Mouse (Mus musculus): ENCODE data around the gene Hoxa2. TPM values are rescaled to one million over a fixed set of nuclear protein-coding genes. Genes with fewer than 3 reads are reported as not detected.

Hoxa2 gene
- total and polyA plus RNA-seq, 3 experiments = not detected

- no peaks in the 10 kb centered on the region for H3K36me3 ChIP-seq (replicated peaks)
- peaks cover 26% of the 10 kb centered on the region; the same call in 1 of the 2 replicates for H3K27me3 ChIP-seq (ENCODE audit: insufficient read depth, low read length)
- ATAC-seq (ENCODE audit: extremely low read depth, insufficient number of reproducible peaks, low FRiP score, poor library complexity, severe bottlenecking) = no peak
- H3K4me3 ChIP-seq (ENCODE audit: low read depth, low read length) = no peak overlapping the region
- no peaks in the 10 kb centered on the region for H3K4me1 ChIP-seq (ENCODE audit: insufficient read depth, low read depth, low read length)
- no peak for DNase-seq (ENCODE audit: low spot score)
- TF ChIP-seq POLR2AphosphoS5 (IDR thresholded peaks at IDR 0.05; ENCODE audit: insufficient replicate concordance, low read depth, low read length) (no peak), GATA2 (IDR thresholded peaks at IDR 0.05; ENCODE audit: borderline replicate concordance, low read depth, low read length) (no peak), CTCF (IDR thresholded peaks at IDR 0.05; ENCODE audit: low read depth, low read length) (no peak), GATA1 (IDR thresholded peaks at IDR 0.05; ENCODE audit: borderline replicate concordance, low read length) (no peak), TAL1 (conservative IDR thresholded peaks at IDR 0.05; ENCODE audit: low read depth, low read length) (no peak)
- H3K9me3 ChIP-seq (replicated peaks) = peaks cover 13% of the 10 kb centered on the region
Measured at GRCm38 (mm10) chr6:52206882-52207683, 42.5 kb upstream of the Hoxa2 start.

- H3K36me3 ChIP-seq (replicated peaks) = no peaks in the 10 kb centered on the region
- H3K4me3 ChIP-seq (ENCODE audit: low read depth, low read length) = no peak overlapping the region
- peaks cover 13% of the 10 kb centered on the region for H3K9me3 ChIP-seq (replicated peaks)
- TF ChIP-seq CTCF (IDR thresholded peaks at IDR 0.05; ENCODE audit: low read depth, low read length) (no peak), TAL1 (conservative IDR thresholded peaks at IDR 0.05; ENCODE audit: low read depth, low read length) (no peak), GATA2 (IDR thresholded peaks at IDR 0.05; ENCODE audit: borderline replicate concordance, low read depth, low read length) (no peak), GATA1 (IDR thresholded peaks at IDR 0.05; ENCODE audit: borderline replicate concordance, low read length) (no peak), POLR2AphosphoS5 (IDR thresholded peaks at IDR 0.05; ENCODE audit: insufficient replicate concordance, low read depth, low read length) (no peak)
- no peak for ATAC-seq (ENCODE audit: extremely low read depth, insufficient number of reproducible peaks, low FRiP score, poor library complexity, severe bottlenecking)
- peaks cover 15% of the 10 kb centered on the region; the same call in 1 of the 2 replicates for H3K27me3 ChIP-seq (ENCODE audit: insufficient read depth, low read length)
- H3K4me1 ChIP-seq (ENCODE audit: insufficient read depth, low read depth, low read length) = no peaks in the 10 kb centered on the region
- no peak for DNase-seq (ENCODE audit: low spot score)
Measured at GRCm38 (mm10) chr6:52205638-52206621, 41.3 kb upstream of the Hoxa2 start.

DNA sequence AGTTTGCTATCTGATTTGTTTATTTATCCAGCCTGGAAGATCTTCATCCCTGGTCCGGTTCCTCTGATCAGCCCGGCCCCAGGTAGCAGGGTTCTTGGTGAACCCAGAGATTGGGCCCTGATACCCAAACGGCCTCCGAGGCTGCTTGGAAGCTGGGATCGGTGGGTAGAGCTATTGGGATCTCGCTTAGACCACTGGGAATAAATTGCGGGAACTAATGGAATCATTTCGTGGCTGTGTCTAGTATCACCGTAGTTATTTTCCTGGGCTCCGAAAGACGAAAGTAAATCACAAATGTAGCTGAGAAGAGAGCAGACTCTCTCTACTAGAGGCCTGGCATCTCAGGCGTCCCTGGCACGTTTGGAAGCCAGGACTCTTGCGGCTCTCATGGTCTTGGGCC is 40.6 kb upstream of the Hoxa2 start:
- no peaks in the 10 kb centered on the region for H3K4me1 ChIP-seq (ENCODE audit: insufficient read depth, low read depth, low read length)
- TF ChIP-seq TAL1 (conservative IDR thresholded peaks at IDR 0.05; ENCODE audit: low read depth, low read length) = no peak
- TF ChIP-seq POLR2AphosphoS5 (IDR thresholded peaks at IDR 0.05; ENCODE audit: insufficient replicate concordance, low read depth, low read length) = no peak
- TF ChIP-seq CTCF (IDR thresholded peaks at IDR 0.05; ENCODE audit: low read depth, low read length) = no peak
- H3K27me3 ChIP-seq (ENCODE audit: insufficient read depth, low read length) = peaks cover 14% of the 10 kb centered on the region; the same call in 1 of the 2 replicates
- peaks cover 13% of the 10 kb centered on the region for H3K9me3 ChIP-seq (replicated peaks)
- H3K4me3 ChIP-seq (ENCODE audit: low read depth, low read length) = no peak overlapping the region
- DNase-seq (ENCODE audit: low spot score) (no peak), ATAC-seq (ENCODE audit: extremely low read depth, insufficient number of reproducible peaks, low FRiP score, poor library complexity, severe bottlenecking) (no peak)
- no peaks in the 10 kb centered on the region for H3K36me3 ChIP-seq (replicated peaks)

- ATAC-seq (ENCODE audit: extremely low read depth, insufficient number of reproducible peaks, low FRiP score, poor library complexity, severe bottlenecking) = no peak
- H3K4me3 ChIP-seq (ENCODE audit: low read depth, low read length) = no peak within 1 kb of the TSS; the same call in 1 of the 2 replicates
- TF ChIP-seq GATA2 (IDR thresholded peaks at IDR 0.05; ENCODE audit: borderline replicate concordance, low read depth, low read length) (no peak), POLR2AphosphoS5 (IDR thresholded peaks at IDR 0.05; ENCODE audit: insufficient replicate concordance, low read depth, low read length) (no peak), TAL1 (conservative IDR thresholded peaks at IDR 0.05; ENCODE audit: low read depth, low read length) (no peak), CTCF (IDR thresholded peaks at IDR 0.05; ENCODE audit: low read depth, low read length) (no peak), GATA1 (IDR thresholded peaks at IDR 0.05; ENCODE audit: borderline replicate concordance, low read length) (no peak)
- peaks cover 13% of the 10 kb centered on the region for H3K9me3 ChIP-seq (replicated peaks)
- peaks cover 12% of the 10 kb centered on the region; the same call in 1 of the 2 replicates for H3K27me3 ChIP-seq (ENCODE audit: insufficient read depth, low read length)
- DNase-seq (ENCODE audit: low spot score) = no peak
- no peaks in the 10 kb centered on the region for H3K4me1 ChIP-seq (ENCODE audit: insufficient read depth, low read depth, low read length)
- H3K36me3 ChIP-seq (replicated peaks) = no peaks in the 10 kb centered on the region
Measured at GRCm38 (mm10) chr6:52204050-52204752, 39.6 kb upstream of the Hoxa2 start, which contains the start of gene Hoxa5. Gene Hoxa5, minus strand, starts transcription at chr6:52204587.

DNA sequence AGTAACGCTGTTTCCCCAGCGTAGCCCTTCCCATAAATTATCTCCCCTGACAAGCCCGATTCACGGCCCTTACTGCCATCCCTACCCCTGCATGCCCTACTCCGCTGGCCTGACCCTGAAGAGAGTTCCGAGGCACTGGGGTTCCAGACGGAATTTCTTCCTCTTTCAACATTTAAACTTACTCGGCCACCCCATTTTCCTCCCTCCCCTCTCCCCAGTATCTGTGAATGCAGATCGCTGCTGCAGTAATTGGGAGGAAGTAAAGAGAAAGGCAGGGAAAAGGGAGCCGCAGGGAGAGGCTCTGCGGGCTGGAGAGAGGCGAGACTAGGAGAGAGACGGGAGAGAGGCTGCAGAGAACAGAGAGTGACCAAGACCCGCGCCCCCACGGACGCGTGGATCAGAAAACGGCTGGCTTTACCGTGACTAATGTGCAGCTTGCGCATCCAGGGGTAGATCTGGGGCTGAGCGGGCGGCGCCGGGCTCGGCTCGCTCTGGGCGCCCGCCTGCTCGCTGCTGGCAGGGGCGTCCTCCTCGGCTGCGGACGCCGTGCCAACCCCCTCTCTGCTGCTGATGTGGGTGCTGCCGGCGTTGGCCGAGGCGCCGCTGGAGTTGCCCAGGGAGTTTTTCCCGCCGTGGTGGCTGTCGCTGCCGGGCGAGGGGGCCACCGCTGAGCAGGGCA is 38.9 kb upstream of the Hoxa2 start:
- Histone ChIP-seq H3K27me3 (ENCODE audit: insufficient read depth, low read length) (peaks cover 11% of the 10 kb centered on the region; the same call in 1 of the 2 replicates), H3K4me3 (ENCODE audit: low read depth, low read length) (no peak overlapping the region), H3K9me3 (replicated peaks) (peaks cover 13% of the 10 kb centered on the region), H3K36me3 (replicated peaks) (no peaks in the 10 kb centered on the region), H3K4me1 (ENCODE audit: insufficient read depth, low read depth, low read length) (no peaks in the 10 kb centered on the region)
- no peak for DNase-seq (ENCODE audit: low spot score)
- no peak for ATAC-seq (ENCODE audit: extremely low read depth, insufficient number of reproducible peaks, low FRiP score, poor library complexity, severe bottlenecking)
- TF ChIP-seq POLR2AphosphoS5 (IDR thresholded peaks at IDR 0.05; ENCODE audit: insufficient replicate concordance, low read depth, low read length) (no peak), GATA1 (IDR thresholded peaks at IDR 0.05; ENCODE audit: borderline replicate concordance, low read length) (no peak), CTCF (IDR thresholded peaks at IDR 0.05; ENCODE audit: low read depth, low read length) (no peak), TAL1 (conservative IDR thresholded peaks at IDR 0.05; ENCODE audit: low read depth, low read length) (no peak), GATA2 (IDR thresholded peaks at IDR 0.05; ENCODE audit: borderline replicate concordance, low read depth, low read length) (no peak)

Data from G1E (cell line).